Mouse (Mus musculus) regulatory T cell (primary cell): ENCODE measurements around the gene Cpm.

Experiments
- in situ Hi-C: fragments of 300-600 bp; cut with MboI, MseI; formaldehyde crosslinking; loops from one replicate; pipeline ENCODE4 v1.15.1; 2025; ENCODE audit warnings: high pct_unique_total_duplicates

Cpm gene

DNA sequence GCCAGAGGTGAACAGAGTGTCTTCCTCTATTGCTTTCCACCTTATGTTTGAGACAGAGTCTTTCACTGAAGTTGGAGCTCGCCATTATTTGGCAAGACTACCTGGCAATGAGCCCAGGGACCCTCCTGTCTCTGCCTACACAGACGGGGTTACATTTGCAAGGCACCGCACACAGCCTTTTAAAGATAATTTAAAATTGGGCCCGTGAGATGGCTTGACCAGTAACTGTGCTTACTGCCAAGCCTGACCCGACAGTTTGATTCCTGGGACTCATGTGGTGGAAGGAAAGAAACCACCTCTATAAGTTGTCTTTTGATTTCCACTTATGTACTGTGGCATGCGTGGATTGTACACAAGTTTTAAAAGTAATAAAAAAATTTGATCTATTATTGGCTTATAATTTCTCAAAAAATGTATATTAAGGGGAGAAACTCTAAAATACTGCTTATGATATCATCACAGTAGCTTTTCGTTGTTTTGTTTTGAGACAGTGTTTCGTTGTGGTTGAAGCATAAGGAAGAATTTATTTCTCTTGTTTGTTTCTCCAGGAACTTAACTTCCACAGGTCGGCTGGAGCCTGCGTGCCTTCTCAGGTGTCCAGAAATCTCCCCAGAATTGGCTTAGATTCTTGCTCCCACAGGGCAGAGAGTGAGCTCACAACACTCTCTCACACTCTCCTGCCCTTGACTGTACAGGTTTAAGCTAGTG is 5.2 kb downstream of the Cpm start:
- in situ Hi-C loops = no loop called here

DNA sequence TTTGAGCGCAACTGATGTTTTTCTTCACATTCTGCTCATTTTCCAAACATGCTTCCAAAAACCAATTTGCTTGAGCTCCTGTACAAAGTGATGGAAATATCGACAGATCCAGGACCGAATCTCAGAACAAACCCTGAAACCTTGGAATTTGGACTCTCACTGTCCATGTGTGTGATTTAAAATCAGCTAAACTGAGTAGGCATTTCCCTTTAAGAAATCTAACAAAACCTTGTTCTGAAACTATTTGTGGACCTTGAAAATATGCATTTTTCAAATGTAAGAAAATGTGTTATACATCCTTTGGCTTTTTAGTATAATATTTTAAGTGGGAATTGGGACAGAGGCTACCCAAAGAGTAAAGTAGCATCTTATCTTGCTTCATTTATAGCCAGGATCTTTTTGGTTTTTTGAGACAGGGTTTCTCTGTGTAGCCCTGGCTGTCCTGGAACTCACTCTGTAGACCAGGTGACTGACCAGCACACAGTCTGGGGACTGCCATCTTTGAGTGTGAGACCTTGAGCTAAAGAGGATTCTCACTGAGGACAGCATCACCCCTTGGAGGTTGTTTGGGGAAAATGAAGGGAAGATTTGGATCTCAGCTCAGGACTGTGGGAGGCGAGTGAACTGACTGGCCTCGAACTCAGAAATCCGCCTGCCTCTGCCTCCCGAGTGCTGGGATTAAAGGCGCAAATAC is 5.9 kb downstream of the Cpm start:
- in situ Hi-C loops = no loop called here

DNA sequence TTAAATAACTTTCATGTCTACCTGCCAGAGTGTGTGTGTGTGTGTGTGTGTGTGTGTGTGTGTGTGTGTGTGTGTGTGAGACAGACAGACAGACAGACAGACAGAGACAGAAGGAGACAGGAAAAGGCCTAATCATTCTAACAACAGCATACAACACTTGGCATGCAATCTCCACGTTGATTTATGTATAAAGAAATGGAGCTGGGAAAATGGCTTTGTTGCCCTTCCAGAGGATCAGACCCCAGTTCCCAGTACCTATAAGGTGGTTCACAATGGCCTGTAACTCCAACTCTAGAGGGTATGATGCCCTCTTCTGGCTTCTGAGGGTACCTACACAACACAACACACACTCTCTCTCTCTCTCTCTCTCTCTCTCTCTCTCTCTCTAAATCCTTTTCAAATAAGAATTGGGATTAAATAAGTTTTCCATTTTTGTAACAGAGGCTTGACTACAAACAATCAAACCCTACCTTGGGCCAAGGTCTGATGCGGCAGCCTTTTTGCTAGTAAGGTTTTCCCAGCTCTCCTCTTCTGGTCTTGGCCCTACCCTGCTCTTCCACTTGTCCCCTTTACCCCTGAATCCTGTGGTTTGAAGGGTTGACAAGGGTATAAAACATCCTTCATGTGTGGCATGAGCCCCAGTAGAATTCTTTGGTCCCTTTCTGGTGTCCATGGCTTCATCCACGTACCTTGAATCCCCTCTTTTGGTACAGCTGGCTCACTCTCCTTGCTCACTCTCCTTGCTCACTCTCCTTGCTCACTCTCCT is 6.7 kb downstream of the Cpm start:
- in situ Hi-C loops = no loop called here

DNA sequence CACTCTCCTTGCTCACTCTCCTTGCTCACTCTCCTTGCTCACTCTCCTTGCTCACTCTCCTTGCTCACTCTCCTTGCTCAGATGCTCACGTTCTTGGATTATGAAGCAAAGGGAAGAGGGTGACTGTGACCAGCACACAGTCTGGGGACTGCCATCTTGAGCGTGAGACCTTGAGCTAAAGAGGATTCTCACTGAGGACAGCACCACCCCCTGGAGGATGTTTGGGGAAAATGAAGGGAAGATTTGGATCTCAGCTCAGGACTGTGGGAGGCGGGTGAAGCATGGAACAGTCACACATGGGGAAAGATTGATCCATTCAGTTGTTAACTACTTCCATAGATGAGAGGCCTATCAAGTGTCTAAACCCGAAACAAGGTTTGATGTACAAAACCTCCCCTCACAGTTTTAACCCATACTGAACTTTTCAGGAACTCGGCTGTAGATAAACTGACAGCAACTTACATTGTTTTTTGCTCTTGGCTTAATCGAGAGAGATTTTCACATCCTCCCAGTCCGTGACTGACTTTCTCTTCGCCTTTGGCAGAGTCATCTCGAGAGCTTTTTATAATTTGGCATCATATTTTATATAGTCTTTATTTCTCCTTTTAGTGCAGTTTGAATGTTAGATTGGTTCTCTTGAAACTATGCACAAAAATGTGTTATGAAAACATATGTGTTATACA is 7.9 kb downstream of the Cpm start:
- in situ Hi-C loops = no loop called here

DNA sequence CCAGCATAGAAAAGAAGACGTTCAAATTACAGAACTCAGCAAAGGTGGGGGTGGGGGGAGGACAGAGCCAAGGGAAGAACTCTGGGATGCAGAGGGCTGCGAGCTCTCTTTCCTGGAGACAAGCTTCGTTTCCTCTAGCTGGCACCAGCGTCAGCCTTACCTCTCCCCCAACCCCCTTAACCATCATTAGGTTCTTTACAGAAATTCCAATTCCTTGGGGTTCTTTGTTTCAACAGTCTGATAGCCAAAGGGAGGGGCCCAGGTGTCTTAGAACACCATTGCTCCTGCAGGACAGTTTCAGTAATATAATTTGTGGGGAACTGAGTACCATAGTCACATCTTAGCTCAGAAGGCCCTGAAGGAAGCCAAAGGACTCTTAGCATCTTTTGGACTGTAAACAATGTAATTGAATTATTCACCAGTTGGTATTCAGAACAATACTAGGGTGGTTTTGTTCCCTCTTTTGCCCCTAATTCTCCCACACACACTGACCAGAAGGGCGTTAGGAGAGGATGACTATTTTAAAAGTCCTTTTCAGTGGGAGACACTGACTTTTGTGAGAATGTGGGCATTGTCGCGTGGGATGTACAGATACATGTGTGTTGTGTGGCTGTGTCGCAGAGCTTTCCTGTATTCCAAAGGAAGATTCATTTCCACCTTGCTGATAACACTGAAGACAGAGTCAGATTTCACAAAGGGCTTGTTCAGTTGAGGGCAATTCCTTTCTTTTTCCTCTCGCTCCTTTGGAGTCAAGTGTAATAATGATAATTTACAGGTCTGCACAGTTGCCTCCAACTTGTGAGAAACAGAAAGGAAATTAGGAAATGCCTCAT is 8.7 kb downstream of the Cpm start:
- in situ Hi-C loops = no loop called here

DNA sequence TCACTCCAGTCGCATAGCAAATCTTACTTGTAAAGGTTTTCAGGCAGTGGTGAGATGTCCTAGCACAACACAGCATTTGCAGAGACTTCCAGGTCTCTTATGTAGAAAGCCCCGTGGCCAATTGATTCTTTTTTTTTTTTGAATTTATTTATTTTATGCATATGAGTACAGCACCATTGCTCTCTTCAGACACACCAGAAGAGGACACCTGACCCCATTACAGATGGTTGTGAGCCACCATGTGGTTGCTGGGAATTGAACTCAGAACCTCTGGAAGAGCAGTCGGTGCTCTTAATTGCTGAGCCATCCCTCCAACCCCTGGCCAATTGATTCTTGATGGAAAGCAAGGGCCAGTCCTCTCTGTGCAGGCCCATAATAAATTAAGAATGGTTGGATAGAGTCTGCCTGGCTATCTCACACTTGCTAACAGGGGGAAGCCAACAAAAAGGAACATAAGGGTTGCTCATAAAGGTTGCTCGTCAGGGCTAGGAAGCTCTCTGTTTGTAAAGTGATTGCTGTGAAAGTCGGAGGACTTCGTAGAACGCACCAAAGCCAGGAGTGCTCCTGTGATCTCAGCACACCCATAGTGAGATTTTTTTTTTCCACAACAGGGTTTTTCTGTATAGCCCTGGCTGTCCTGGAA is 9.4 kb downstream of the Cpm start:
- in situ Hi-C loops = no loop called here

DNA sequence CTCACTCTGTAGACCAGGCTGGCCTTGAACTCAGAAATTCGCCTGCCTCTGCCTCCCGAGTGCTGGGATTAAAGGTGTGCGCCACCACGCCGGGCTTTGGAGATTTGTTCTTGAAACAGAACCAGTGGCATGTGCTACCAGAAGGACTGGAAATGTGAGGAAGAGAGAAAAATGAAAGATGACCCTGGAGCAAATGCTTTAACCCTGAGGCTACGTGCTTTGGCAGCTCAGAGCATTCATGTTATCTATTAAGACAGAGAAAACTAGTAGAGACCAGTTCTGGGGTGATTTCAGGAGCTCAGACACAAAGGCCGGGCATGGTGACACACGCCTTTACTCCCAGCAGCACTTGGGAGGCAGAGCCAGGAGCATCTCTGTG is 9.9 kb downstream of the Cpm start:
- in situ Hi-C loops = no loop called here

DNA sequence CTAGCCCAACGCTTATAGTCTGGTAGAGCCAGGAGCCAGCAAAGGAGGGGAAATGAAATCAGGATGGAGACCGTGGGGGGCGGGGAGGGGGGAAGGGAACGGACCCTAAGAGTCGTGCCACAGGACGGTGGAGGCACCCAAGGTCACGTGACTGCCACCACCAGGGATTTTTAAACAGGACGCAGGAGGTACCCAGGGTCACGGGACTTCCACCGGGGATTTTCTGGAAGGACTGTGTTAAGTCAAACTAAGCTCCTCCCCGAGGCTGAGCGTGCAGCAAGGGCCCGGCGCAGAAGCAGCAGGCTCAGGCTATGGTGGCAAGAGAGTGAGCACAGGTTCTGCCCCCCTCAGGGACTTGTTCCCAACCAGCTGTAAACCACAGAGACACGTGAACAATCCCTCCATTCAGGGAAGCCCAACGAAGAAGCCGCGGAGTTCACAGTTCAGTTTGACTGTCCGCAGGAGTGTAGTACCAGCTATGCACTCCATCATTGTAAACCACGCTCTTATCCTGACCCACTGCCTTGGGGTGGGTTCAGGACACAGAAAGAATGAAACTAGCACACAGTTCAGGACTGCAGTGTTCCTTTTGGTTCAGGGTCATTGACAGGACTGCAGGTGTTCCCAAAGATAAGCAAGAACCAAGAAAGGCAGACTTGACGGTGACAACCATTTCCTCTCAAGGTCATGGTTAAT is 10.7 kb downstream of the Cpm start:
- in situ Hi-C loops = no loop called here

DNA sequence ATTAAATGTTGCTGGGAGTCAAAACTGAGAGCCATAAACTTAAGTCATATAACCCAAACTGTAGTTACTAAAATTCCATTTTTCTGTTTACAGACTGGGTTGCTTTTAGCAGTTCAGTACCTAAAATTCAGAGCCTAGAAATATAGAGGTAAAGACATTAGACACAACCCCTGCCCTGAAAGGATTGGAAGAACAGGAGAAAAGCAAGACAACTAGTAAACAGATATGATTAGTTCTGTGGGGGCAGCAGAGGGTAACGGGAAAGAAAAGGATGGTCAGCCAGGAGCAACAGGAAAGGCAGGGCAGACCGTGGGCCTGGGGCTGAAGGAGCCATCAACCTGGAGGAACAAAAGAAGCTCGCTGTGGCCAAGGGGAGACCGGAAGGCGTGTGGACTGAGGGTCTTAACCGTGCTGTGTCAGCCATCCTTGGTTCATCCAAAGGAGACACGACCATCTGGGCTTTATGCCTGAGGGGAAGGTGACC is 11.3 kb downstream of the Cpm start:
- in situ Hi-C loops = no loop called here

DNA sequence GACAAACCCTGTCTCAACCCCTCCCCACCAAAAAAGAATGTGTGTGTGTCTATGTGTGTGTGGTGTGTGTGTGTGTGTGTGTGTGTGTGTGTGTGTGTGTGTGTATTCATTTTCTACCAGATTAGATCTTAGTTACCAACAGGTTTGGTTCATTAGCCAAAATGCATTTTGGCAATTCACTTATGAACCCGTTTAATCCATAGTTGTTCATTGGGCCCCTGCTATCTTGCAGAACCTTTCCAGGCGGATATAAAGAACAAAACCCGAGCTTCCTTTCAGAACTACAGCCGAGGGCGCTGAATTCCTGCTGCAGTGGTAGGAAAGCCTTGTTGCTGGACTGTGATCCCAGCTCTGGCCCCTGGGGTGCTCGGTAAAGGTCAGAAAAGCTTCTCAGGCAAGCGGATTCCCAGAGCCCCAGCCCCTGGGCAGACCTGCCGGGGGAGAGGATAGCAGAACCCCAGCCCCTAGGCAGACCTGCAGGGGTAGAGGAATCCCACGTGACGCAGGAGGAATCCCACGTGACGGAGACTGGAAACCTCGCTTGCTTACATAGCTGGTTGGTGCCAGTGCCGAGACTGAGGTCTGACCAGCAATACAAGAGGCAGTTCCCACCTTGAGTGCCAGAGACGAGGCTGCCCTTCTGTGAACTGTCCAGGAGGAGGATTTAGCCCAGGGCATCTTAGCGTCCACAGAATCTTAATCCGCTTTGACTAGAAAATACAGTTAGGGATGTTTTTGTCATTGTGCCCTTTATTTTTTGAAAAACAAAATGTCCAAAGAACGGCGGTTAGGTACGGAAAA is 12.3 kb downstream of the Cpm start:
- in situ Hi-C loops = no loop called here

DNA sequence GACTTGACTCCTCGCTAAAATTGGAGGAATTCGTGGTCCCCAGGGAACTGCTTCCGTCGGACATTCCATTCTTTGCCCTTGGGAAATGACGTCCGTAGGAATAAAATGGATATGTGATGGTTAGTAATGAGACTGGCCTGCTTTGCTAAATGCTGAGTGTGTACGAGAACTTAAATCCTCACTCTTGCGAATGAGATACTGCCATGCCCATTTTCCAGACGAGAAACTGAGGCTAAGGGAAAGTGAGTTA is 12.8 kb downstream of the Cpm start:
- in situ Hi-C loops = no loop called here

DNA sequence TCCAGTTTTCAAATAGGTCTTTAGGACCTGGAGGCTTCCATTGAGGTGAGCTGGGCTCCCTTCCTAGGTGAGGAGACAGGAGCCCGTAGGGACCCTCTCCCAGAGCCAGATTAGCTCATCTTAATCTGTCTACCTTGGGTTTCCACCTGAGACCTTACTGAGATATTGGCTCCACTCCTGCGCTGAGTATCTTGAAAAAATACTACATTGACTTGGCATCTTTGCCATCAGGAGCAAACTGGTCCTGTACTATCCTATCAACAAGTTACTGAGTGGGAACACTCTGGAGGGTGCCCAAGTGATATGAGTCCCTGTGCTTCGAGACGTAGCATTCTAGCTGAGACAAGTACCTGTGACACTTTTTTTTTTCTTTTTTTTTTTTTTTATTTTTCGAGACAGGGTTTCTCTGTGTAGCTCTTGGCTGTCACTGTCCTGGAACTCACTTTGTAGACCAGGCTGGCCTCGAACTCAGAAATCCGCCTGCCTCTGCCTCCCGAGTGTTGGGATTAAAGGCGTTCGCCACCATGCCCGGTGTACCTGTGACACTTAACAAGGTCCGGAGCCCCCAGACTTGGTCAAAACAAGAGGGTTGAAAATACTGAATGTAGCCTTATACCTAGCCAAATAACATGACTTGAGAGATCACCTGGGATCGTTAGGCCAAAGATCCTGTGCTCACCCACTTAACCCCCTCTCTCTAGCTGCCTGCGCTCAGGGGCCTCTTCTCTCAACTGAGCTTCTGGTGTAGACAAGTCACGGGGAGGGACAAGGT is 13.4 kb downstream of the Cpm start:
- in situ Hi-C loops = no loop called here

DNA sequence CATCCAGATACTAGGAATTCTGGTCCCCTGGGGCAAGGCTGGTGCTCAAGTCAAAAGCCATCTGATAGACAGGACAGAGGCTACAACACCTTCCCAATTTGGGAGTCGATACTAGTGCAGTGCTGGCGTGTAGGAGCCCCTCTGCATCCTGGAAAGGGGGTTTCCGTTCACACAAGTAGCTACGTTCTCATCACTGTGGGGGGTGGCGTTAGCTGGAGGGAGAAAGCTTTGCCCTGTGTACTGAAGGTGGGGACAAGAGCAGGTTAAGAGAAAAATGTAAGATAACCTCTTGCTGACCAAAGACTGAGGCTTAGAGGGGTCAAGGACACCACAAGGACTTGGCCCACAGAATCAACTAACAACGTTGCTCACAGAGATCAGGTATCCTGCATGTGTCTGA is 14.0 kb downstream of the Cpm start:
- in situ Hi-C loops = no loop called here

DNA sequence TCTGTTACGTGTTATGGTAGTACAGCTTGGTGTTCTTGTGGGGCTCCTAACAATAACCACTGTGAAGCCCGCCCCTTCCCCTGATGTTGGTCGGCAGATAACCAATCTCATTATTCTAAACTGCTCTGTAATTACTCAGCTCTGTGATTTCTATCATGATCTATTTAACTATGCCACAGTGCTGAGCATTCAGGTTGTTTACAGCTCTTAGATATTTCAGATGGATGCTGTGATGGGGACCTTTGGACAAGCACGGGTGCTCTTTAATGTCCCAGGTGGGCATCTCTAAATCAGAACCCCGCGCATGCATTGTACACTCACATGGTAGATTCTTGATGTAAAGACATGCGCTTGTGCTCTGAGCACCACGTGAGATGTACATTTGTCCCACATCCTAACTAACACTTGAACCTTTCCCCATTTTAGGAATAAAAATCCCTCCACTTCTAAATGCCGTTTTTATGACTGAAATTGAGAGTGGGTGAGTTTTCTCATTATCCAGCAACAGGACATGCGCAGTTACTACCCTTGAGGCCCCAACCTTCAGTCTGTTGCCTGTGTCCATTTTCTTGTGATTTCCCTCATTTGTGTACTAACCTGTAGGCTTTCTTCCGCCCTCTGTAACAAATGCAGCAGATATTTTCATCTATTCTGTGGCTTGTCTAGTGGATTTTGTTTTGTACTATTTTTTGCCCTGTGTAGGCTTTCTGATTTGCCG is 14.6 kb downstream of the Cpm start:
- in situ Hi-C loops = no loop called here

DNA sequence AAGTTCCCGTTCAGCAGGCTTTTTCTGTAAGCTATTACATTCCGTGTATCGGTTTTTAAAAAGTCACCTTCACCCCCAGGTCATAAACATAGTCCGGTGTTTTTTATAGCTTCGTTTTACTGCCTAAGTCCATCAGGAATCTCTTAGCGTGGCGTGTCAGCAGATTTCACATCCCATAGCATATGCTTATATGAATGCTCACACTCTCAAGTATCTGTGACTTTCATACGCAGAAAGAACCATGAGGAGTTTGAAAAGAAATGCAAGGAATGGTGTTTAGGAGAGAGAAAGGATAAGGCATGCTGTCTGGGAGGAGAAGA is 15.1 kb downstream of the Cpm start:
- in situ Hi-C loops = no loop called here

DNA sequence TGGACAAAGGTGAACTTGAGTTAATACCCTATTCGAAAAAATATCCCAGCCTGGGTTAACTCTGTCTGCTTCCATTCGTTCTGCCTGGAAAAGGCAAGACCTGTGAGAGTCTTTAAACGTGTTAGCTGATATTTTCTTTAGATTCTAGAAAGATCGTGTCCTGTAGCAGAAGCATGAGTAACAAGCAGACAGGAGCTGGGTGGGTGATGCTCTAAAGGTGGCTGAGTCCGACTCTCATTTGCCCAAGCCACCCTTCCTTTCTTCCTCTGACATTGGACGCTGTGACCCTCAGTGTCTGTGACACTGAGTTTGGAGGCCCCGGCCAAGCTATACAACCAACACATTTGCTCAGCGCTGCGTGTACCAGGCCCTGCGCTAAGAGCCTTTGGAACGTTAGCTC is 15.5 kb downstream of the Cpm start:
- in situ Hi-C loops = no loop called here

DNA sequence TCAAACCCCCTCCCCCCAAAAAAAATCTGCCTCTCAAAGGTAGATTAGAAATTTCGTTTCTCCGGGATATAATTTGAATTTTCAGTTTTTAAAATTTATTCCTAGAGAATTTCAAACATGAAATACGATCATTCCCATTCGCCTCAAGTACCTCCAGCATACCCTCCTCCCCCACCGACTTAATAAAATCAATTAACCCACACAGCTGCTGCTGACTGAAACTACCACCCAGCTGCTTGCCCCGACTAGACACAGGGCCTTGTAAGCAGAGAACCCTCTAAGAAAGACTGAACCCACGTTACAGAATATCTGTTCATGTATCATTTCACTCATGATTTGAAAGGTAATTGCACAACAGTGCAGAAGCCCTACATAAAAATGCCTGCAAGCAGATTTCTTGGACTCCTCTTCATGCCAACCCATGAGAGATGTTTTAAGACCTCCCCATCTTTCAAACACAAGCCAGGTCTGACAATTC is 16.2 kb downstream of the Cpm start:
- in situ Hi-C loops = no loop called here

DNA sequence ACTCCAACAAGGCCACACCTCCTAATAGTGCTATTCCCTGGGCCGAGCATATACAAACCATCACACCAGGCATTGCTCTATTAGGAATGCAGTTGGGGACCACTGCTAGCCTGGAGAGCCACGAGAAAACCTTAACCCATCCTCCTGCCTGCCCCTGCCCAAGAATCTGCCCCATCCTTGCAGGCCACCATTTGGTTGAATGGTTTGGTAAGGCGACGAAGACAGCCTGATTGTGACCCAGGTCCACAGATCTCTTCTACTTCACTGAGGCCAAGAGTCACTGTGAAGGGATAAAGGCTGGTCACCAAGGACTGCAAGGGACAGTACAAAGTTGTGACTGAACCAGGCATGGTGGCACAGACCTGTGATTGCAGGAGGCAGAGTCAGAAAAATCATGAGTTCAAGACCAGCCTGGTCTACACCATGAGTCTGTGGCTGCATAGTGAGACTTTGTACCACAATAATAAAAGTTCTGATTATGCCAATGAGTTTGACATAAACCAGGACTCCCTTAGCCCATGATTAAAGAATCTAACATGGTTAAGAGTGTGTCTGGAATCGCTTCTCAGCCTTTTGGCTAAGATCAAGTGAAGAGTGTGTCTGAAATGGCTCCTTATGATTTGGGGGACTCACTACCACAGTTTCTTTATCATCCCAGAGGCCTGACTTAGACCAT is 17.3 kb downstream of the Cpm start:
- in situ Hi-C loops = no loop called here
